Mouse (Mus musculus) kidney, embryonic 14.5 days (tissue): ENCODE measurements at regions not wholly inside any gene's neighbourhood (a gene's known extent, or its start where the extent isn't known, plus 50 kb on each side); places are given as distances from the start of the nearest gene placed in this dataset.

Source experiments
- ATAC-seq: fragments of 200-750 bp; cut with Nextera tagmentation; 2 replicates; pipeline ENCODE4 v1.8.0; 2017; ENCODE audit warnings: moderate number of reproducible peaks, mild to moderate bottlenecking, moderate TSS enrichment, moderate library complexity; ENCODE audit not compliant: low FRiP score, low TSS enrichment
- H3K27ac ChIP-seq: fragments of 300-500 bp; sonication (generic); 2 replicates; pipeline ENCODE4 v1.5.1; 2014; ENCODE audit warnings: low read depth, mild to moderate bottlenecking, low read length, moderate library complexity, mixed read lengths
- H3K27me3 ChIP-seq: fragments of 300-500 bp; sonication (generic); 2 replicates; pipeline ENCODE4 v1.6.1; 2014; ENCODE audit warnings: mild to moderate bottlenecking, low read length; ENCODE audit not compliant: control insufficient read depth, insufficient read depth
- H3K36me3 ChIP-seq: fragments of 300-500 bp; sonication (generic); 2 replicates; pipeline ENCODE4 v1.6.1; 2014; ENCODE audit warnings: low read length, mixed read lengths; ENCODE audit not compliant: control insufficient read depth, insufficient read depth
- H3K4me1 ChIP-seq: fragments of 300-500 bp; sonication (generic); 2 replicates; pipeline ENCODE4 v1.6.1; 2014; ENCODE audit warnings: low read length, mixed read lengths; ENCODE audit not compliant: control insufficient read depth, insufficient read depth
- H3K4me2 ChIP-seq: fragments of 300-500 bp; sonication (generic); replicated peaks from 2 replicates; pipeline ENCODE4 v1.6.1; 2014; ENCODE audit warnings: low read depth, mild to moderate bottlenecking, low read length
- H3K4me3 ChIP-seq: fragments of 300-500 bp; sonication (generic); 2 replicates; pipeline ENCODE4 v1.5.1; 2014; ENCODE audit warnings: mild to moderate bottlenecking, low read length
- H3K9ac ChIP-seq: fragments of 300-500 bp; sonication (generic); 2 replicates; pipeline ENCODE4 v1.6.1; 2014; ENCODE audit warnings: low read depth, mild to moderate bottlenecking, low read length, moderate library complexity
- H3K9me3 ChIP-seq: fragments of 300-500 bp; sonication (generic); 2 replicates; pipeline ENCODE4 v1.6.1; 2016; ENCODE audit warnings: low read length; ENCODE audit not compliant: control insufficient read depth
- WGBS: fragments of 180-500 bp; shearing (Covaris S2); extraction: QIAGEN DNeasy Blood & Tissue Kit; methylation state at CpG from one replicate; pipeline ENCODE4 v1.1.7; 2014; 5-methylcytosine and 5-hydroxymethylcytosine counted together

GRCm38 (mm10) chr15:50402551-50402950 is 3482.2 kb upstream of the Gm7489 start:
- H3K9me3 ChIP-seq: no peaks in the 10 kb centered on the region
- 80% methylated on average over 1 of the region's 1 CpGs for WGBS
- no peak overlapping the region for H3K4me3 ChIP-seq
- no peaks in the 10 kb centered on the region for H3K4me1 ChIP-seq
- H3K4me2 ChIP-seq: no peak overlapping the region
- no peaks in the 10 kb centered on the region for H3K36me3 ChIP-seq
- no peaks in the 10 kb centered on the region for H3K27me3 ChIP-seq
- no peak overlapping the region for H3K27ac ChIP-seq
- H3K9ac ChIP-seq: no peak overlapping the region
- ATAC-seq: no peak

GRCm38 (mm10) chr15:50403883-50404282 is 3480.8 kb upstream of the Gm7489 start:
- WGBS: 92% methylated on average over 2 of the region's 2 CpGs

GRCm38 (mm10) chr15:50408985-50409384 is 3475.7 kb upstream of the Gm7489 start:
- ATAC-seq: no peak

More at GRCm38 (mm10) chr15:50403883-50404282, 3480.8 kb upstream of the Gm7489 start:
- no peak overlapping the region for H3K4me3 ChIP-seq
- H3K4me2 ChIP-seq: no peak overlapping the region
- no peaks in the 10 kb centered on the region for H3K4me1 ChIP-seq
- H3K9me3 ChIP-seq: no peaks in the 10 kb centered on the region
- no peaks in the 10 kb centered on the region for H3K27me3 ChIP-seq
- H3K36me3 ChIP-seq: no peaks in the 10 kb centered on the region
- no peak overlapping the region for H3K9ac ChIP-seq
- no peak for ATAC-seq
- no peak overlapping the region for H3K27ac ChIP-seq

GRCm38 (mm10) chr15:50417641-50418040 is 3467.1 kb upstream of the Gm7489 start:
- Histone ChIP-seq H3K4me3 (no peak overlapping the region), H3K27me3 (no peaks in the 10 kb centered on the region), H3K4me1 (no peaks in the 10 kb centered on the region), H3K27ac (no peak overlapping the region), H3K9ac (no peak overlapping the region), H3K36me3 (no peaks in the 10 kb centered on the region), H3K4me2 (no peak overlapping the region), H3K9me3 (no peaks in the 10 kb centered on the region)
- no peak for ATAC-seq
- 90% methylated on average over 1 of the region's 1 CpGs for WGBS

More at GRCm38 (mm10) chr15:50408985-50409384, 3475.7 kb upstream of the Gm7489 start:
- 51% methylated on average over 2 of the region's 2 CpGs for WGBS
- no peak overlapping the region for H3K27ac ChIP-seq
- no peaks in the 10 kb centered on the region for H3K4me1 ChIP-seq
- H3K9me3 ChIP-seq: peaks cover 6% of the 10 kb centered on the region
- H3K4me2 ChIP-seq: no peak overlapping the region
- no peak overlapping the region for H3K4me3 ChIP-seq
- no peak overlapping the region for H3K9ac ChIP-seq
- no peaks in the 10 kb centered on the region for H3K27me3 ChIP-seq
- no peaks in the 10 kb centered on the region for H3K36me3 ChIP-seq

- 73% methylated on average over 5 of the region's 5 CpGs for WGBS
- no peak for ATAC-seq
- no peaks in the 10 kb centered on the region for H3K4me1 ChIP-seq
- no peaks in the 10 kb centered on the region for H3K36me3 ChIP-seq
- no peaks in the 10 kb centered on the region for H3K9me3 ChIP-seq
- H3K9ac ChIP-seq: no peak overlapping the region
- H3K27me3 ChIP-seq: no peaks in the 10 kb centered on the region
- no peak overlapping the region for H3K4me2 ChIP-seq
- no peak overlapping the region for H3K27ac ChIP-seq
- no peak overlapping the region for H3K4me3 ChIP-seq
These were observed 3461.5 kb upstream of the Gm7489 start for GRCm38 (mm10) chr15:50423082-50423665.

GRCm38 (mm10) chr15:50449604-50450003 is 3435.1 kb upstream of the Gm7489 start:
- H3K27me3 ChIP-seq: no peaks in the 10 kb centered on the region
- WGBS: 84% methylated on average over 2 of the region's 2 CpGs
- H3K4me1 ChIP-seq: no peaks in the 10 kb centered on the region
- no peak for ATAC-seq
- H3K9ac ChIP-seq: no peak overlapping the region
- no peak overlapping the region for H3K4me3 ChIP-seq
- no peak overlapping the region for H3K27ac ChIP-seq
- H3K4me2 ChIP-seq: no peak overlapping the region
- no peaks in the 10 kb centered on the region for H3K9me3 ChIP-seq
- no peaks in the 10 kb centered on the region for H3K36me3 ChIP-seq

- no peak for ATAC-seq
- no peaks in the 10 kb centered on the region for H3K27me3 ChIP-seq
- no peak overlapping the region for H3K27ac ChIP-seq
- no peaks in the 10 kb centered on the region for H3K9me3 ChIP-seq
- no peaks in the 10 kb centered on the region for H3K36me3 ChIP-seq
- no peak overlapping the region for H3K4me2 ChIP-seq
- no peak overlapping the region for H3K4me3 ChIP-seq
- no peaks in the 10 kb centered on the region for H3K4me1 ChIP-seq
- no peak overlapping the region for H3K9ac ChIP-seq
These were observed 3412.1 kb upstream of the Gm7489 start for GRCm38 (mm10) chr15:50472626-50473025.

- Histone ChIP-seq H3K9me3 (no peaks in the 10 kb centered on the region), H3K27ac (no peak overlapping the region), H3K4me2 (no peak overlapping the region), H3K9ac (no peak overlapping the region), H3K27me3 (no peaks in the 10 kb centered on the region), H3K4me1 (no peaks in the 10 kb centered on the region), H3K36me3 (no peaks in the 10 kb centered on the region), H3K4me3 (no peak overlapping the region)
- no peak for ATAC-seq
- 76% methylated on average over 2 of the region's 2 CpGs for WGBS
These were observed 3386.0 kb upstream of the Gm7489 start for GRCm38 (mm10) chr15:50498716-50499115.

- Histone ChIP-seq H3K9ac (no peak overlapping the region), H3K27ac (no peak overlapping the region), H3K9me3 (no peaks in the 10 kb centered on the region), H3K27me3 (no peaks in the 10 kb centered on the region), H3K4me3 (no peak overlapping the region), H3K36me3 (no peaks in the 10 kb centered on the region), H3K4me1 (no peaks in the 10 kb centered on the region), H3K4me2 (no peak overlapping the region)
- ATAC-seq: no peak
- WGBS: 76% methylated on average over 3 of the region's 3 CpGs
These were observed 3376.6 kb upstream of the Gm7489 start for GRCm38 (mm10) chr15:50507999-50508624.
